Mouse (Mus musculus) inflammation-experienced regulatory T-cells, adult 16 weeks (primary cell): ENCODE measurements around the gene Fhl1. TPM values are rescaled to one million over a fixed set of nuclear protein-coding genes. Genes with fewer than 3 reads are reported as not detected.

Experiments used
- polyA plus RNA-seq: library from polyadenylated mRNA; unstranded; fragments of 100-300 nt; shearing (Covaris generic); gene quantifications from one replicate; pipeline ENCODE4 v1.2.1, GENCODE M21; 2017

Fhl1 gene
- polyA plus RNA-seq: not detected

DNA sequence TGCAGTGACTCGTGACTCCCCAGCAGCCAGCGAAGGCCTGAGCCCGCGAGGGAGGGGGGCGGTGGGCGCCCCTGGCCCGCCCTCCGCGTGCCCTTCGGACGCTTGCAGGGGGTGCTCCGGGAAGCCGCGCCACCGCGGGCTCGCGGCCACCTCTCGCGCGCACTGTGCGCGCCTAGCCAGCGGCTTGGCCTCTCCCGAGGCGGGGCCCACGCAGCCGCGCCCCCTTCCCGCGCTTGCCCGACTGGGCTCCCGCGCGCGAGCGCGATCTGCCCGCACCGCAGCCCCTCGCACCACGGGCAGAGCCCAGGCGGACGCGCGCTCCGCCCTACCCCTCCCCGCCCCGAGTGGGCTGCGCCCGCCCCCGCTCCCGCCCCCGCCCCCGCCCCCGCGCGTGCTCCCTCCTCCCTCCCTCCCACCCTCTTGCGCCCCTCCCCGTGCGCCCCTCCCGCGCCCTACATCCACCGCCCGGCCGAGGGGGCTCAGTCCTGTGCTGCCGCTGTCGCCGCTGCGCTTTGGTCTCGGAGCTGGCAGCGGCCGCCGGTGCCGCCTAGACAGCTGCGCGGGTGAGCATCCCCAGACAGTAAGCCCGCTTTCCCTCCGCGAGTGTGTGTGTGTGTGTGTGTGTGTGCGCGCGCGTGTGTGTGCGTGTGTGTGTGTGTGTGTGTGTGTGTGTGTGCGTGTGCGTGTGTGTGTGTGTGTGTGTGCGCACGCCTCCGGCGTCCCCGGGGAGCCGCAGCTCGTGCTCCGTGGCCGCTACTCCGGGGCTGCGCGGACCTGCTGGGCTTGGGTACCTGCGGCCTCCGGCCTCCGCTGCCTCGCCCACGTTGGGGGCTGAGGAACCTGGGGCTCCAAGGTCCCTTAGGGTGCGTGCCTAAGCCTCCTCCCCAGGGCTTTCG, at the start of gene Fhl1:
TSS of gene Fhl1 (plus strand) at position 482 of the 896 bp plus-strand sequence.

DNA sequence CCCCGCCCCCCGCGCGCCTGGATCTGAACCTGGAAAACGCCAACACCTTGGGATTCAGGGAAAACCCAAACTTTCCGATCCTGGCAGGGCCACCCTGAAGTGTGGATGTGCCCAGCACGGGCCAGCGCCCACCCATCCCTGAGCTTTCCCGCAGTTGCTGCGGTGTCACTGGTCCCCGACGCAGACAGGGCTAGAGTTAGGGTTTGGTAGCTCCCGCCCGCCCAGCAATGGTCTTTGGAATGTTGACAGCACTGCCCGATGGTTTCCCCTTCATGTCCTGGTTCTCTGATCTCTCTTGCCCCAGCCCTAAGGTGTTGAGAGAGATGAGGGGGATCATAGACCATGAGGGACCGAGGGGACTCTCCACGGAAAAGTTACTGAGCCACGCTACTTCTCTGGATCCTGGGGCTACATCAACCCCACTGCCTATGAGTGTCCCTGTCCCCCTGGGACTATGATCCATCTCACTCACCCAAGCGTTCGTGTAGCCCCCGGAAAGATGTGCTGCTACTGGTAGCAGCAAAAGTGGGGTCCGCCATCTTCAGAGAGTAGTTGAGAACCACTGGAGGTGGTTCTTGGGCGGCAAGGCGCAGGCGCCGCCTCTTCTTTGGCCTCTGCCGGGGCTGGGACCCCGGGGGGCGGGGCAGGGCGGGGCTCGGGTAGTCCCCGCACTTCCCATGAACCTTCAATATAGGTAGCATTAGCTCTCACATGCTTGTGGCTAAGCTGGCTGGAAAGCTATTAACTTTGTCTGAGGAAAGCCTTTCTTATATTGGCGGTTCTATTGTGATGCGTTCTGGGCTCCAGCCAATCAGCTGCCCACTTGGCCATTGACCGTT, 90.4 kb downstream of the Fhl1 start, which contains the start of gene Map7d3:
TSS of gene Map7d3 (minus strand) at position 562 of the 839 bp plus-strand sequence.

Other genes with a start within 250 kb of the Fhl1 start
- not detected for gene Gm10477, start 207.0 kb upstream of the Fhl1 start, polyA plus RNA-seq
- not detected for gene Gm648, start 182.2 kb upstream of the Fhl1 start, polyA plus RNA-seq
- gene Mmgt1, start 133.7 kb upstream of the Fhl1 start, polyA plus RNA-seq: 11.9 TPM
- 20.0 TPM for gene Slc9a6, start 122.0 kb upstream of the Fhl1 start, polyA plus RNA-seq
- gene Map7d3, start 90.5 kb downstream of the Fhl1 start, polyA plus RNA-seq: 0.20 TPM
- not detected for gene Adgrg4, start 138.4 kb downstream of the Fhl1 start, polyA plus RNA-seq